Mouse (Mus musculus): Measurements from ENCODE around the gene Dusp5. TPM values are rescaled to one million over a fixed set of nuclear protein-coding genes. Genes with fewer than 3 reads are reported as not detected.
"Not testable (repeated sequence)": the region's sequence is repeated elsewhere in the genome, so short reads cannot be mapped to it uniquely, and the experiment has no call there.

Gene Dusp5
- polyA plus RNA-seq, 1 experiment from 2014 or later: 3.0 TPM

- H3K4me2 ChIP-seq: no peak overlapping the region
- H3K27me3 ChIP-seq: no peaks in the 10 kb centered on the region
- H3K27ac ChIP-seq: no peak overlapping the region
- WGBS: 88% methylated on average over 4 of the region's 4 CpGs
- H3K36me3 ChIP-seq (replicated peaks): no peaks in the 10 kb centered on the region
- no peaks in the 10 kb centered on the region for H3K9me3 ChIP-seq
- no peak overlapping the region for H3K4me3 ChIP-seq (replicated peaks)
- ATAC-seq (ENCODE audit: low FRiP score): no peak
- peaks cover 6% of the 10 kb centered on the region; the same call in 1 of the 2 replicates for H3K4me1 ChIP-seq
- no peak overlapping the region for H3K9ac ChIP-seq
Measured at GRCm38 (mm10) chr19:53499451-53499940, 29.4 kb upstream of the Dusp5 start.

- H3K27ac ChIP-seq: no peak overlapping the region
- H3K4me3 ChIP-seq (replicated peaks): no peak overlapping the region
- H3K9me3 ChIP-seq: no peaks in the 10 kb centered on the region
- H3K4me2 ChIP-seq: no peak overlapping the region
- ATAC-seq (ENCODE audit: low FRiP score): no peak
- H3K4me1 ChIP-seq: peaks cover 6% of the 10 kb centered on the region; the same call in 1 of the 2 replicates
- H3K36me3 ChIP-seq (replicated peaks): no peaks in the 10 kb centered on the region
- H3K27me3 ChIP-seq: no peaks in the 10 kb centered on the region
- WGBS: 90% methylated on average over 25 of the region's 25 CpGs
- no peak overlapping the region for H3K9ac ChIP-seq
Measured at GRCm38 (mm10) chr19:53500298-53501006, 28.5 kb upstream of the Dusp5 start.

GRCm38 (mm10) chr19:53501239-53501638 lies 27.7 kb upstream of the Dusp5 start:
- not testable (repeated sequence) for ATAC-seq (ENCODE audit: low FRiP score)

DNA sequence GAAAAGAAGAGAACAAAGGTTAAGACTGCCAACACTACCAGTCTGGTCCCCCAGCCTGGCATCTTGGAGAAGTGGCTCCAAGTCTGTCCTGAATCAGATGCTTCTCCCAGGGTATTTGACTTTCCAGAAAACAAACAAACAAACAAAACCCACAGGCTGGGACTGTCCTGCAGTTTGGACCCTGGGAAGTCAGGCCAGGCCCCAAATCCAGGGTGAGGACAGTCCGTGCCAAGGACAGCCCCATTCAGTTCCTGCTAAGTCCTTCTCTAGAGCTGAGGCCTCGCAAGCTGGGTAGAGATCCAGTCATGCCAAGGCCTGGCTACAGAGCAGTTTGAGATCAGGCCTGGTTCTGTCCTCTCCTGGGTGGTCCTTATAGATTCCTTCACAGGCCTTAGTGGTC lies 27.1 kb upstream of the Dusp5 start:
- Histone ChIP-seq H3K9ac (no peak overlapping the region), H3K36me3 (replicated peaks) (no peaks in the 10 kb centered on the region), H3K4me2 (no peak overlapping the region), H3K9me3 (no peaks in the 10 kb centered on the region), H3K4me3 (replicated peaks) (no peak overlapping the region), H3K27me3 (no peaks in the 10 kb centered on the region), H3K27ac (no peak overlapping the region), H3K4me1 (peaks cover 6% of the 10 kb centered on the region; the same call in 1 of the 2 replicates)
- 97% methylated on average over 2 of the region's 2 CpGs for WGBS
- no peak for ATAC-seq (ENCODE audit: low FRiP score)

More at GRCm38 (mm10) chr19:53501239-53501638, 27.7 kb upstream of the Dusp5 start:
- not testable (repeated sequence) for H3K9me3 ChIP-seq; H3K27ac ChIP-seq; H3K4me2 ChIP-seq; H3K4me3 ChIP-seq (replicated peaks); H3K9ac ChIP-seq; H3K36me3 ChIP-seq (replicated peaks); H3K27me3 ChIP-seq; H3K4me1 ChIP-seq
- WGBS: 89% methylated on average over 7 of the region's 7 CpGs

- no peaks in the 10 kb centered on the region for H3K9me3 ChIP-seq
- no peak overlapping the region for H3K27ac ChIP-seq
- no peak for ATAC-seq (ENCODE audit: low FRiP score)
- peaks cover 11% of the 10 kb centered on the region for H3K4me1 ChIP-seq
- H3K9ac ChIP-seq: no peak overlapping the region; the same call in 1 of the 2 replicates
- no peak overlapping the region for H3K4me3 ChIP-seq (replicated peaks)
- WGBS: 64% methylated on average over 9 of the region's 9 CpGs
- H3K4me2 ChIP-seq: no peak overlapping the region
- H3K27me3 ChIP-seq: no peaks in the 10 kb centered on the region
- H3K36me3 ChIP-seq (replicated peaks): no peaks in the 10 kb centered on the region
Measured at GRCm38 (mm10) chr19:53502891-53503371, 26.0 kb upstream of the Dusp5 start.

DNA sequence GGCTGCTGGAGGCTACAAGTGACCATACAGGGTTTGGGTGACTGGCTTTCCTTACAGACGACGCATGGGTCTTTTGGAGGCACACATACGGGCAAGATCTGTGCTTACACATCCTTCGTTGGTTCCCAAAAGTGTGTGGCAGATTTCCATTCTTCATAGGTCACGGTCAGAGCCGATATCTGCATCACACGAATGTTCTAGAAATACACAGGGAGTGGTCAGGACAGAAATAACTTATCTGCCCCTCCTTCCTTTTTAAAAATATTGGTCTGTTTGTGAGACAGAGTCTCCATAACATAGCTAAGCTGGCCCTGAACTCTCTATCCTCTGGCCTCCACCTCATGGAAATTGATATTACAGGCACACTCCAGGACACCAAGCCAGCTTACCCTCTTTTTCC lies 24.7 kb upstream of the Dusp5 start:
- Histone ChIP-seq H3K27ac (no peak overlapping the region), H3K27me3 (no peaks in the 10 kb centered on the region), H3K4me1 (peaks cover 11% of the 10 kb centered on the region), H3K4me2 (no peak overlapping the region), H3K9ac (no peak overlapping the region), H3K36me3 (replicated peaks) (no peaks in the 10 kb centered on the region), H3K9me3 (no peaks in the 10 kb centered on the region), H3K4me3 (replicated peaks) (no peak overlapping the region)
- ATAC-seq (ENCODE audit: low FRiP score): no peak
- 92% methylated on average over 7 of the region's 7 CpGs for WGBS

DNA sequence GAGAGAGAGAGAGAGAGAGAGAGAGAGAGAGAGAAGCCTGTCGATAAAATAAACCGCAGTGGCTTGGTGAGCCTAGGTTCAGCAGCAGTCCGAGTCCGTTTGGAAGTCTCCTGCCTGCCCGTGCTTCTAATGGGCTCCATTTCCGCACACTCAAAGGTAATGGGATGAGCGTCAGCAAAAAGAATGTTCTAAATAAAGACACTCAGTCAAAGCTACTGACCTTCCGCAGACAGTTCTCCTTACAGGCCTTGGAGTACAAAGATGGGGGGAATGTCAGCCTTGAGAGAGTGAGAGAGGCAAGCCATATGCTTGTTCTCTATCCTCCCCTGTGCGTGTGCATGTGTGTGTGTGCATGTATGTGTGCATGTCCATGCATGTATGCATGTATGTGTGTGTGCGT lies 23.2 kb upstream of the Dusp5 start:
- Histone ChIP-seq H3K9ac (no peak overlapping the region), H3K27ac (no peak overlapping the region), H3K4me2 (no peak overlapping the region), H3K27me3 (no peaks in the 10 kb centered on the region), H3K4me1 (peaks cover 11% of the 10 kb centered on the region), H3K36me3 (replicated peaks) (no peaks in the 10 kb centered on the region), H3K9me3 (no peaks in the 10 kb centered on the region), H3K4me3 (replicated peaks) (no peak overlapping the region)
- 80% methylated on average over 10 of the region's 10 CpGs for whole genome bisulfite sequencing
- ATAC-seq (ENCODE audit: low FRiP score): no peak

DNA sequence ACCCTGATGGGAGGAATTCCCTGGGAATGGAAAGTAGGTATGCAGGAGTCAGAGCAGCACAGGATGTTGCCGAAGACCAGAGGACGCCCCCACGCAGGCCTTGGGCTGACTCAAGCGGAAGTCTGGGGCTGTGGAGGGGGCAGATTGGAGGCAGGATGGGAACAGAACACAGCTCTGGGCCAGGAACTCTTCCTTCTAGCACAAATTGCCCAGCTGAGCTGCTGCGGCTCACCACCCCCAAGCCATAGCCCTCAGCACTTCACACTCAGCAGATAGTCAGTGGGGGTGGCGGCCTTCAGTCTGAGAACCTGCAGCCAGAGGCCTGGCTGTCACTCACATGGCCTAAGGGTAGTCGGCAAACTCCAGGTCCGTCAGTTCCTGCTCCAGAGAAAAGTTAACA lies 21.4 kb upstream of the Dusp5 start:
- Histone ChIP-seq H3K4me3 (replicated peaks) (no peak overlapping the region), H3K4me1 (peaks cover 11% of the 10 kb centered on the region), H3K9ac (no peak overlapping the region), H3K36me3 (replicated peaks) (no peaks in the 10 kb centered on the region), H3K9me3 (no peaks in the 10 kb centered on the region), H3K4me2 (no peak overlapping the region), H3K27ac (no peak overlapping the region), H3K27me3 (no peaks in the 10 kb centered on the region)
- 68% methylated on average over 8 of the region's 8 CpGs for WGBS
- ATAC-seq (ENCODE audit: low FRiP score): no peak

- no peaks in the 10 kb centered on the region for H3K36me3 ChIP-seq (replicated peaks)
- no peak overlapping the region for H3K4me3 ChIP-seq (replicated peaks)
- H3K9me3 ChIP-seq: no peaks in the 10 kb centered on the region
- no peak for ATAC-seq (ENCODE audit: low FRiP score)
- H3K4me2 ChIP-seq: no peak overlapping the region
- H3K27ac ChIP-seq: no peak overlapping the region
- H3K27me3 ChIP-seq: no peaks in the 10 kb centered on the region
- WGBS: 88% methylated on average over 13 of the region's 13 CpGs
- no peak overlapping the region for H3K9ac ChIP-seq
- peaks cover 5% of the 10 kb centered on the region; the same call in 1 of the 2 replicates for H3K4me1 ChIP-seq
Measured at GRCm38 (mm10) chr19:53511244-53511934, 17.5 kb upstream of the Dusp5 start.

DNA sequence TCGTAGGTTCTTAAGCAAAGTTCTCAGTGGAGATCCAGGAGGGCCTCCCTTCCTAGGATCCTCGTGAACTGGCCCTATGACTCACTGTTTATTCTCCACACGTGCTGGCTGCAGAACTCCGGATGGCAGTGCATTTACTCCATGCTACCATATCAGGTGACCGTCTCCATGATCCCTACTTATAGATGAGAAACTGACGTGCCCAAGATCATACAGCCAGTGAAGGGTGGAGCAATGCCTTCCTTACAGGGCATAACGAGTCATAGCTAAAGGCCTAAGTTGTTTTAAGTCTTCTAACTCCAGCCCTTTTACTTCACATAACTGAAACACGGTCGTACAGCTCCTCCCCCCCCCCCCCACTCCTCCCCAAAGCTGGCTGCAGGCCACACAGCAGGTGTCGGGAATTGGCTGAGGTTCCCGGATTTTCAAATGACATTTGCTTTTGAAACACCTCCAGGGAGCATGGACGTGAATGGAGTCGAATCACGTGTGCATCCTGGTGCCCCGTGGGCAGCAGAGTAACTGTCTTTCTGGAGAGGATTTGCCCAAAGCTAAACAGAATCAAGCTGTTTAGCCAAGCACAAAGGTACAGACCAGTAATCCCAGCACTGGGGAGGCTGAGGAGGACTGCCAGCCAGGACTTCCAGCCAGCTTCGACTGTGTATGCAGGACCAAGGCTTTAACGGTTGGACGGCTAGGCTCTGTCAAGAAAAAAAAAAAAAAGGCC lies 11.4 kb upstream of the Dusp5 start:
- H3K27ac ChIP-seq: 0 out of 2 replicates have a peak overlapping the region, but pooled peaks have one; percentile 36
- WGBS: 28% methylated on average over 18 of the region's 18 CpGs
- no peaks in the 10 kb centered on the region for H3K9me3 ChIP-seq
- no peak overlapping the region for H3K4me3 ChIP-seq (replicated peaks)
- no peak overlapping the region for H3K9ac ChIP-seq
- H3K36me3 ChIP-seq (replicated peaks): no peaks in the 10 kb centered on the region
- H3K4me1 ChIP-seq: peaks cover 11% of the 10 kb centered on the region
- H3K27me3 ChIP-seq: no peaks in the 10 kb centered on the region
- no peak overlapping the region for H3K4me2 ChIP-seq
- peak; percentile 49; the same call in 1 of the 2 replicates for ATAC-seq (ENCODE audit: low FRiP score)

- no peaks in the 10 kb centered on the region for H3K36me3 ChIP-seq (replicated peaks)
- no peak for ATAC-seq (ENCODE audit: low FRiP score)
- no peak overlapping the region for H3K9ac ChIP-seq
- WGBS: 88% methylated on average over 8 of the region's 8 CpGs
- H3K4me1 ChIP-seq: peaks cover 11% of the 10 kb centered on the region
- no peaks in the 10 kb centered on the region for H3K27me3 ChIP-seq
- H3K27ac ChIP-seq: no peak overlapping the region
- H3K4me2 ChIP-seq: no peak overlapping the region
- no peaks in the 10 kb centered on the region for H3K9me3 ChIP-seq
- H3K4me3 ChIP-seq (replicated peaks): no peak overlapping the region
Measured at GRCm38 (mm10) chr19:53519549-53519948, 9.4 kb upstream of the Dusp5 start.

DNA sequence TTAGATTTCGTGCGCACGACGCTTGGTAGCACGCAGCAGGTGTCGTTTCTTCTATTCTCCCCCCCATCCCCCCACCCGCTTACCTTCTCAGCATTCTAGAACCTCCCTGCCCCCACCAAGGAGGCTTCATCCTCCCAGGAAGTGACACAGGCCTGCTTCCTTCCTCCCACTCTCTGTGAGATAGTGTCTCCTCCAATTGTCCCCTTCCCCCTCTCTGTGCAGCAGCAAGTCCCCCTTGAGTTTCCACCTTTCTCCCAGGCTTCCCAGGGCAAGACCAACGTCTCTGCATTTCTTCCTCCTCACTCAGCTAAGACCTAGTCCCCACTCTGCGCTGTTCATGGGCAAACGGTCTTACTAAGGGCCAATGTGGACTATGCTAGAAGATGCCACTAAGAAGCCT lies 8.9 kb upstream of the Dusp5 start:
- Histone ChIP-seq H3K4me3 (replicated peaks) (no peak overlapping the region), H3K9me3 (no peaks in the 10 kb centered on the region), H3K27ac (no peak overlapping the region), H3K9ac (no peak overlapping the region), H3K36me3 (replicated peaks) (no peaks in the 10 kb centered on the region), H3K4me2 (no peak overlapping the region), H3K4me1 (peaks cover 11% of the 10 kb centered on the region), H3K27me3 (no peaks in the 10 kb centered on the region)
- 84% methylated on average over 10 of the region's 10 CpGs for WGBS
- no peak for ATAC-seq (ENCODE audit: low FRiP score)
